Mouse (Mus musculus) CH12.LX (cell line): ENCODE data around the gene Tbl1xr1. TPM values are rescaled to one million over a fixed set of nuclear protein-coding genes. Genes with fewer than 3 reads are reported as not detected.

Experiments
- DNase-seq: peaks from one replicate; pipeline ENCODE4 v3.0.0-alpha.2; 2013; ENCODE audit errors: extremely low read depth
- H3K27ac ChIP-seq: 2 replicates; pipeline ENCODE4 v1.5.1; 2012; ENCODE audit warnings: low read depth, mild to moderate bottlenecking, control low read depth, moderate library complexity; ENCODE audit not compliant: insufficient read depth
- H3K27me3 ChIP-seq: replicated peaks from 2 replicates; pipeline ENCODE3; 2012; ENCODE audit warnings: inconsistent platforms
- H3K36me3 ChIP-seq, 2 experiments: replicated peaks in 1 of 2; 2 replicates each; pipeline versions ENCODE3 to v1.6.1; 2012; ENCODE audit warnings: inconsistent platforms in 1 of 2, low read length in 1 of 2, mild to moderate bottlenecking in 1 of 2, mixed read lengths in 1 of 2, moderate library complexity in 1 of 2; ENCODE audit not compliant: control insufficient read depth in 1 of 2, insufficient read depth in 1 of 2
- H3K4me1 ChIP-seq, 2 experiments: 2 replicates each; pipeline ENCODE4 v1.6.1; 2012; ENCODE audit warnings: inconsistent platforms in 1 of 2, moderate library complexity in 1 of 2; ENCODE audit not compliant: insufficient read depth in 2 of 2, control insufficient read depth in 1 of 2
- H3K4me2 ChIP-seq: 2 replicates; pipeline ENCODE4 v1.6.1; 2012; ENCODE audit warnings: low read depth, mild to moderate bottlenecking, control low read depth; ENCODE audit not compliant: poor library complexity, insufficient read depth, severe bottlenecking
- H3K4me3 ChIP-seq, 3 experiments: fragments of 150-350 bp in 1 of 3; sonication (generic) in 1 of 3; replicated peaks in 1 of 3; 2 replicates each; pipeline versions ENCODE3 to v1.5.1; 2011 to 2012; ENCODE audit warnings: low read depth in 2 of 3, low read length in 2 of 3, mild to moderate bottlenecking in 2 of 3, moderate library complexity in 2 of 3, control low read depth in 1 of 3, improper control_type of control experiment in 1 of 3, inconsistent platforms in 1 of 3, mixed read lengths in 1 of 3; ENCODE audit not compliant: poor library complexity in 1 of 3
- H3K79me2 ChIP-seq: replicated peaks from 2 replicates; pipeline ENCODE4 v1.6.1; 2012; ENCODE audit warnings: mild to moderate bottlenecking, moderate library complexity; ENCODE audit not compliant: control insufficient read depth, poor library complexity, insufficient read depth, severe bottlenecking; ENCODE audit errors: extremely low read depth
- H3K9ac ChIP-seq: 2 replicates; pipeline ENCODE4 v1.6.1; 2012; ENCODE audit warnings: low read depth, mild to moderate bottlenecking, control low read depth, moderate library complexity; ENCODE audit not compliant: insufficient read depth
- H3K9me3 ChIP-seq: replicated peaks from 2 replicates; pipeline ENCODE3; 2012; ENCODE audit warnings: low read length, inconsistent platforms, mixed read lengths
- BHLHE40 ChIP-seq: IDR thresholded peaks from 2 replicates; pipeline ENCODE4 v1.6.1; 2011; ENCODE audit warnings: mild to moderate bottlenecking, low read depth, low read length, improper control_type of control experiment
- CHD2 ChIP-seq: IDR thresholded peaks from 2 replicates; pipeline ENCODE4 v1.6.1; 2011; ENCODE audit warnings: low read length, improper control_type of control experiment
- E2F4 ChIP-seq: IDR thresholded peaks from 2 replicates; pipeline ENCODE4 v1.6.1; 2011; ENCODE audit warnings: low read depth, low read length, improper control_type of control experiment; ENCODE audit not compliant: insufficient replicate concordance
- ELF1 ChIP-seq: IDR thresholded peaks from 2 replicates; pipeline ENCODE4 v1.6.1; 2014; ENCODE audit warnings: low read depth, mild to moderate bottlenecking, inconsistent platforms, low read length, improper control_type of control experiment
- EP300 ChIP-seq: IDR thresholded peaks from 2 replicates; pipeline ENCODE4 v1.6.1; 2011; ENCODE audit warnings: low read length, improper control_type of control experiment
- ETS1 ChIP-seq: conservative IDR thresholded peaks from 2 replicates; pipeline ENCODE4 v1.6.1; 2012; ENCODE audit warnings: low read depth, mild to moderate bottlenecking, inconsistent platforms, low read length, improper control_type of control experiment, moderate library complexity
- IRF4 ChIP-seq: IDR thresholded peaks from 2 replicates; pipeline ENCODE4 v1.6.1; 2014; ENCODE audit warnings: low read depth, mild to moderate bottlenecking, inconsistent platforms, low read length, improper control_type of control experiment
- JUND ChIP-seq: conservative IDR thresholded peaks from 2 replicates; pipeline ENCODE4 v1.6.1; 2011; ENCODE audit warnings: low read depth, low read length, improper control_type of control experiment
- MEF2A ChIP-seq: IDR thresholded peaks from 2 replicates; pipeline ENCODE4 v1.6.1; 2014; ENCODE audit warnings: low read depth, mild to moderate bottlenecking, inconsistent platforms, low read length, improper control_type of control experiment, borderline replicate concordance
- SMC3 ChIP-seq: IDR thresholded peaks from 2 replicates; pipeline ENCODE4 v1.6.1; 2011; ENCODE audit warnings: low read depth, low read length, improper control_type of control experiment
- TBP ChIP-seq: conservative IDR thresholded peaks from 2 replicates; pipeline ENCODE4 v1.6.1; 2011; ENCODE audit warnings: low read depth, low read length, improper control_type of control experiment
- TCF12 ChIP-seq: IDR thresholded peaks from 2 replicates; pipeline ENCODE4 v1.6.1; 2014; ENCODE audit warnings: low read depth, mild to moderate bottlenecking, inconsistent platforms, low read length, improper control_type of control experiment
- UBTF ChIP-seq: IDR thresholded peaks from 2 replicates; pipeline ENCODE4 v1.6.1; 2012; ENCODE audit warnings: low read depth, mild to moderate bottlenecking, inconsistent platforms, low read length, improper control_type of control experiment, moderate library complexity
- USF1 ChIP-seq: IDR thresholded peaks from 2 replicates; pipeline ENCODE4 v1.6.1; 2014; ENCODE audit warnings: low read depth, mild to moderate bottlenecking, inconsistent platforms, low read length, improper control_type of control experiment
- ZNF384 ChIP-seq: IDR thresholded peaks from 2 replicates; pipeline ENCODE4 v1.6.1; 2012; ENCODE audit warnings: low read depth, low read length, improper control_type of control experiment, inconsistent platforms
- dilution Hi-C: fragments of 300-500 bp; cut with MboI; formaldehyde crosslinking; loops from 2 replicates; pipeline ENCODE4 v1.14.3; 2020; ENCODE audit warnings: low sequenced_read_pairs; ENCODE audit not compliant: extremely low pct_unique_long_range_greater_than_20kb, extremely low pct_ligation_motif_present
- in situ Hi-C: fragments of 300-500 bp; cut with MboI; formaldehyde crosslinking; loops from 3 replicates; pipeline ENCODE4 v1.14.3; 2019; ENCODE audit warnings: low sequenced_read_pairs, low pct_ligation_motif_present, low pct_unique_long_range_greater_than_20kb, mixed read lengths
- polyA plus RNA-seq: library from polyadenylated mRNA; unstranded; fragments of >175 nt; gene quantifications from 2 replicates; pipeline ENCODE4 v1.2.1, GENCODE M21; 2012; ENCODE audit warnings: low read depth; ENCODE audit not compliant: insufficient read length
- total RNA-seq, 2 experiments: library from RNA; depleted of rRNA; stranded (reverse); fragments of 300-350 nt in 1 of 2; fragments of >200 nt in 1 of 2; gene quantifications; 2 replicates each; pipeline ENCODE4 v1.2.3; 2012 to 2014

Tbl1xr1 gene
- total and polyA plus RNA-seq, 3 experiments: 33.7 to 39.9 (median 38.3) TPM

GRCm38 (mm10) chr3:22103986-22104515, 27.6 kb downstream of the Tbl1xr1 start:
- in situ Hi-C loops: no loop called here
- H3K9ac ChIP-seq: no peak overlapping the region
- H3K27ac ChIP-seq: no peak overlapping the region
- H3K27me3 ChIP-seq: no peaks in the 10 kb centered on the region
- peaks cover 65% of the 10 kb centered on the region for H3K79me2 ChIP-seq
- H3K9me3 ChIP-seq: no peaks in the 10 kb centered on the region
- TF ChIP-seq ZNF384: no peak
- TF ChIP-seq ELF1: no peak
- no peak for TF ChIP-seq USF1
- no peak for TF ChIP-seq SMC3
- no peak for TF ChIP-seq JUND
- TF ChIP-seq IRF4: no peak
- no peak for TF ChIP-seq MEF2A
- TF ChIP-seq, all 38 proteins: peak for 0
- H3K36me3 ChIP-seq: peaks cover 6 to 57% of the 10 kb centered on the region in 2 experiments
- DNase-seq: no peak
- dilution Hi-C loops: no loop called here
- H3K4me1 ChIP-seq: peaks cover 6 to 39% of the 10 kb centered on the region in 2 experiments; a peak in 3 of 4 replicates
- no peak overlapping the region for H3K4me3 ChIP-seq
- H3K4me2 ChIP-seq: no peak overlapping the region

DNA sequence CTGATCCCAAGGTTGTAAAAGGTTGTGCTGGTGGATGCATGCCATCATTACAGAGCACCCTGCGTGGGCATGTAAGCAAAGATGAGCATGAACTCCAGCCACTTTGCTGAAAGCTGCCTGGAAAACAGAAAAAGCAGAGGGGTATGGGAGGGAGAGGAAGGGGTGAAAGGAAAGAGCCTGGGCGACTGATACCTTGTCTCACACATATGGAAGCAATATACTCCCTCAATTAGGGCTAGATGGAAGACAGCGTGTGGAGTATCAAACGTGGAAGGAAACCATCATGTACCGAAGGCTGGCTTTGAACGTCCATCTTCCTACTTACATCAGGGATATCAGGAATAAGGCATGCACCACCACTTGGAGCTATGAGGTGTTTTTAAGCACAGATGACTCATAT, 29.0 kb downstream of the Tbl1xr1 start:
- Histone ChIP-seq H3K9me3 (peaks cover 4% of the 10 kb centered on the region), H3K36me3 (peaks cover 6 to 59% of the 10 kb centered on the region in 2 experiments), H3K4me3 (no peak overlapping the region), H3K4me1 (peaks cover 4 to 36% of the 10 kb centered on the region in 2 experiments; a peak in 2 of 4 replicates), H3K79me2 (peaks cover 60% of the 10 kb centered on the region), H3K9ac (no peak overlapping the region), H3K27ac (no peak overlapping the region), H3K4me2 (no peak overlapping the region), H3K27me3 (no peaks in the 10 kb centered on the region)
- in situ Hi-C loops (no loop called here), dilution Hi-C loops (no loop called here)
- no peak for TF ChIP-seq BHLHE40
- no peak for TF ChIP-seq UBTF
- no peak for TF ChIP-seq EP300
- no peak for TF ChIP-seq TBP
- TF ChIP-seq SMC3: no peak
- no peak for TF ChIP-seq USF1
- no peak for TF ChIP-seq E2F4
- no peak for TF ChIP-seq CHD2
- TF ChIP-seq TCF12: no peak
- no peak for TF ChIP-seq ETS1
- TF ChIP-seq JUND: no peak
- no peak for DNase-seq
